Mouse (Mus musculus) small intestine, adult 2 months (tissue): ENCODE measurements at regions not wholly inside any gene's neighbourhood (a gene's known extent, or its start where the extent isn't known, plus 50 kb on each side); places are given as distances from the start of the nearest gene placed in this dataset.
"Not testable (repeated sequence)": the region's sequence is repeated elsewhere in the genome, so short reads cannot be mapped to it uniquely, and the experiment has no call there.

Experiments used
- CTCF ChIP-seq: fragments of 200-500 bp; IDR thresholded peaks from 2 replicates; pipeline ENCODE4 v1.5.1; 2012; ENCODE audit warnings: low read depth, mild to moderate bottlenecking, control low read depth, inconsistent platforms, low read length, moderate library complexity, mixed read lengths; ENCODE audit not compliant: insufficient replicate concordance, insufficient read length; ENCODE audit errors: extremely low read depth
- POLR2A ChIP-seq: fragments of 200-500 bp; IDR thresholded peaks from 2 replicates; pipeline ENCODE4 v1.6.1; 2012; ENCODE audit warnings: low read depth, mild to moderate bottlenecking, control low read depth, inconsistent platforms, low read length, moderate library complexity

GRCm38 (mm10) chr10:22583306-22583705 lies 61.5 kb upstream of the Slc2a12 start:
- TF ChIP-seq POLR2A, CTCF: not testable (repeated sequence)
